Mouse (Mus musculus) induced T-regulatory cell, adult 2 months (primary cell): ENCODE data around the gene Dmrtc2.
"Not testable (repeated sequence)": the region's sequence is repeated elsewhere in the genome, so short reads cannot be mapped to it uniquely, and the experiment has no call there.

ENCODE experiments used
- DNase-seq: peaks from one replicate; pipeline ENCODE4 v3.0.0-alpha.2; 2012; ENCODE audit warnings: low read depth

The Dmrtc2 gene

GRCm38 (mm10) chr7:24869532-24870165 lies at the start of gene Dmrtc2, which contains the start of gene Lypd4:
Gene Dmrtc2, plus strand, starts transcription at chr7:24870057.
Gene Lypd4, minus strand, starts transcription at chr7:24869941.
- DNase-seq = no peak

DNA sequence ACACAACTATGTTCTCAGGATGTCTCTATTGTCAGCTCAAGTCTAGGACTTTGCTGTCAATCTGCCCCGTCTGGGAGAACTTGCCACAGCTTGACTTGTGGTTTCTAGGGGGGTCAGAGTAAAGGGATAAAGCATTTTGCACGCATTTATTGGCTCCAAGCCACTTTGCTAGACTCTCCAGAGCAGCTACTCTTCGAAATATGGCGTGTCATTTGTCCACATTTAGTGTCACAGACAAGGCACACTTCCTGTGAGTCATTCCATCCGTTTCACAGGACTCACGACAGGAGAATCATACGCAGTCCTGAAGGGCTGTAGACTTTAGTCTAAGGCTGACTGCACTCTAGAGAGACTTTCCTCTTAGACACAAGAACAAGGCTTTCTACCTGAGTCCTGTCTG lies 45.4 kb upstream of the Dmrtc2 start:
- DNase-seq = peak; percentile 14

- no peak for DNase-seq
Observed at GRCm38 (mm10) chr7:24827181-24827580, 42.7 kb upstream of the Dmrtc2 start.

- DNase-seq = peak; percentile 33
Observed at GRCm38 (mm10) chr7:24838732-24839409, 31.0 kb upstream of the Dmrtc2 start.

DNA sequence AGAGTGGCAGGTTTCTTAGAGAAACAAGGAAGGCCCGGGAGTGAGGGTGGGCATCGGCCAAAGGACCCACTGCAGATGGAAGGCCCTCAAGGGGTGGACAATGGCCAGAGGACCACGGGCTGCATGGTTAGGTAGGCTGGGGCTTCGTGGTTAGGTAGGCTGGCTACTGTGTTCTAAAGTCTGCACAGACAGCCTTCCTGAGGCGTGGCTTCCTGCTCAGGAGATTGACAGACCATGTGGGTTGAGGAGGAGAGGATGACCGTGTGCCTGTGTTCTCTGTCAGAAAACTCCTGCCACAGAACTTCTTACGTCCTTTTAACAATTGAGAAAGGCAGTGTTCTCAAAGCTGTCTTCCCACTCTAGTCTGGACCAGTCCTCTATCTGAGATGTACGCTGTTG lies 30.4 kb upstream of the Dmrtc2 start:
- DNase-seq = peak; percentile 30

- DNase-seq = no peak
Observed at GRCm38 (mm10) chr7:24840331-24840730, 29.5 kb upstream of the Dmrtc2 start.

GRCm38 (mm10) chr7:24841009-24841408 lies 28.8 kb upstream of the Dmrtc2 start:
- DNase-seq = no peak

- DNase-seq = no peak
Observed at GRCm38 (mm10) chr7:24844144-24844543, 25.7 kb upstream of the Dmrtc2 start.

- no peak for DNase-seq
Observed at GRCm38 (mm10) chr7:24845181-24845580, 24.7 kb upstream of the Dmrtc2 start.

DNA sequence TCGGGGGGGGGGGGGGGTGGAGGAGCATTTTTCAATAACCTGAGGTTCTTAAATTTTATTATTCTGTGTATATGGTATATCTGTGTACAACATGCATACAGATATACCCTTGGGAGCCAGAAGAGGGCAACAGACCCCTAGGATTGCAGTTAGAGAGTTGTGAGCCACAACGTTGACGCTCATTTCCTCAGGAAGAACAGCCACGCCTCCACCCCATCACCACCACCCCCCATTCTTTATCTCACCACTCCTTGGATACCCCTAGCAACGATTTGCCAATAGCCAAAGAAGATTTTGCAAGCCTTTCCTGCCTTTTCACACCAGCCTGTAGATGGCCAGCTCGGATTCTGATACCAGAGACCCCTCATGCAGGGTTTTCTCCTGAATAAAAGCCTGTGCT lies 24.1 kb upstream of the Dmrtc2 start:
- peak; percentile 68 for DNase-seq

DNA sequence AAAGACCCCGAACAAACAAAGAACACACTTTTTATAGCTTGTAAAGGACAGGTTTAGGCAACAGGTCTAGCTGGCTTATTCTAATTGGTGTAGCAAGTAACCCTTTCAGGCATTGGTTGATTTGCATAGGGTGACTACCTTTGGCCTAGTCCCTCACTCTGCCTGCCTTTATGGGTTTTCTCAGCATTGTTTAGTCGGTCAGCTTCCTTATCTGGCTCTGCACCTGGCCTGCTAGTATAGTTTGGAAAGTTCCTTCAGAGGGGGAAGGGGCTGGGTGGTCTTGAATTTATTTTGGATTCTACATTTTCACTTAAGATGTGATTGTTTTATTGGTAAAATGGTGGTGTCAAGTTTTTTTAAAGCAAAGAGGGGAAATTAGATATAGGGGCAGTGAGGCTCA lies 23.3 kb upstream of the Dmrtc2 start:
- DNase-seq = not testable (repeated sequence)

- no peak for DNase-seq
Observed at GRCm38 (mm10) chr7:24850162-24850561, 19.7 kb upstream of the Dmrtc2 start.

- no peak for DNase-seq
Observed at GRCm38 (mm10) chr7:24850899-24851303, 19.0 kb upstream of the Dmrtc2 start.

DNA sequence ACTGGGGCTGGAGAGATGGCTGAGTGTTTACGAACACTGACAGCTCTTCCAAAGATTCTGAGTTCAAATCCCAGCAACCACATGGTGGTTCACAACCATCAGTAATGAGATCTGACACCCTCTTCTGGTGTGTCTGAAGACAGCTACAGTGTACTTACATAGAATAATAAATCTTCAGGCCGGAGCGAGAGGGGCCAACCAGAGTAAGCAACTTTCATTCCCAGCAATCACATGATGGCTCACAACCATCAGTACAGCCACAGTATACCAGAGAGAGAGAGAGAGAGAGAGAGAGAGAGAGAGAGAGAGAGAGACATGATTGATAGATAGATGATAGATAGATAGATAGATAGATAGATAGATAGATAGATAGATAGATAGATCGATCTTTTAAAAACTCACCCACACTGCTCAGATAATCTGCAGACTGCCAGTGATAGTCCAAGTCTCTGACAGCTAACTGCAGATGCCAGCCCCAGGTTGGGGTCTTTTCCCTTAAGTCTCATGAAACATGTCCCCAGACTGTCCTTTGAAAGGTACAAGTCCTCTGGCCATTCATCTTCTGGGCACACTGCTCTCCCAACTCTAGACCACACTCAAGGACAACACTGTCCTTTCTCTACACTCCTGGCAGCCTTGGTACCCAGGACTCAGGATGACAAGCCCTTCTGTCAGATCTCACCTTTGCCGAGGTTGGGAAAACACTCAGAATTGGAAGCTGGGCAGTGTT lies 18.1 kb upstream of the Dmrtc2 start:
- DNase-seq = no peak

- no peak for DNase-seq
Observed at GRCm38 (mm10) chr7:24852557-24853232, 17.2 kb upstream of the Dmrtc2 start.

- no peak for DNase-seq
Observed at GRCm38 (mm10) chr7:24853233-24853563, 16.7 kb upstream of the Dmrtc2 start.

DNA sequence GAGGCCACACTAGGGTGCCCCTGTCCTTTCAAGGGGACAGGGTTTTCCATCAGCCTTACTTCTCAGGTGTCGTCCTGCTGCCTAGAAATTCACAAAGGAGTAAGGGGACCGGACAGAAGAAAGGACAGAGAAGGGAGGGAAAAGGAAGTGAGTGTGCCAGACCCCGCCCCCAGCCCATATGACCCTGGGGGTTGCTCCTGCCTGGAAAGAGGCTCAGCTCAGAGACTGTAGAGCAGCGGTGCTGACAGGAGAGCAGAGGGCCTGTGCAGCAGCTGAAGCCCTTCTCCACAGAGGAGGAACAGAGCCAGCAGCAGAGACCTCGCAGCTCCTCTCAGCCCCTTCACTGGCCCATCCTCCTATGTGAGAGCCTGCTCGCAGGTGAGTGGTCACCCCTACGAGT lies 16.2 kb upstream of the Dmrtc2 start:
- no peak for DNase-seq

DNA sequence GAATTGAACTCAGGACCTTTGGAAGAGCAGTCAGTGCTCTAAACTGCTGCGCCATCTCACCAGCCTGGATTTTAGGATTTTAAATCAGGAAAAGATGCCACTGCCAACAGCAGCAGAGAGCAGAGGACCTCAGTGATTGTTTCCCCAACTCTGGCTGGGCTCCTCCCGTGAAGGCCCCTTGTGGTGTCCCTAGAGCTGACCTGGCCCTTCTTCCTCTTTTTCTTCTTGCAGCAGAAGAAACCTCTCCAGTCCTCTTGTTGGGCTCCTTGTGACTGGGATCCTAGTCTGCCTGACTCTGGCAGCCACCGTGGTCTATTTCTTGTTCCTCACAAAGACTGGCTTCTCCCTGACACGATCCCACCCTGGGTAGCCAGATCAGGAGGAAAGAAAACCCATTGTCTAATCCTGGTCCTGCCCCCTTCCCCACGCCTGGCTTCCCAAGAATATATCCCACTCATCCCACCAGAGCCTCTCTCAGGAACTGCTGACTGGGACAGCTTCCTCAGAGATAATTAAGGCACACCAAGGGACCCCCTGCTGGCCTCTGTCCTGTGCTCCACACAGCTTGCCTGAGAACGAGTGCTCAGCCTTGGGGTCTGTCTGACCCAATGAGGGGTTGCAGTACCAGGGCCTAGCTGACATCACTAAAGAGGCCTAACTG lies 13.3 kb upstream of the Dmrtc2 start:
- no peak for DNase-seq

DNA sequence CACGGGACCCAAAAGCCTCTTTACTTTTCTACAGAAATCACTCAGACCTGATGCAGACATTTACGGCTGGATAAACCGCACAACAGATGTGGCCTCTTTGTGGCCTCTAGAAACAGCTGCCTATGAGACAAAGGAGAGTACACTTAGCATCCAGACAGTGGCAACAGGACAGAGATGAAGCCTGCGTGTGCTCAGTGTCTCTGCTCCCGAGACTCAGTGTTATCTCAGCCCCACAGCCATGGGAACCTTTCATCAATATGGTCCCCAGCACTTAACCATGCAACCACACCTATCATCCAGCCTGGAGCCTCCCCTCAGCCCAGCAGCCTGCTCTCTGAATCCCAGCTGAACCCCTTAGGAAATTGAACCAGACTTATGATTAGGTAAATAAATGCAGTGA lies 10.6 kb upstream of the Dmrtc2 start:
- DNase-seq = no peak

DNA sequence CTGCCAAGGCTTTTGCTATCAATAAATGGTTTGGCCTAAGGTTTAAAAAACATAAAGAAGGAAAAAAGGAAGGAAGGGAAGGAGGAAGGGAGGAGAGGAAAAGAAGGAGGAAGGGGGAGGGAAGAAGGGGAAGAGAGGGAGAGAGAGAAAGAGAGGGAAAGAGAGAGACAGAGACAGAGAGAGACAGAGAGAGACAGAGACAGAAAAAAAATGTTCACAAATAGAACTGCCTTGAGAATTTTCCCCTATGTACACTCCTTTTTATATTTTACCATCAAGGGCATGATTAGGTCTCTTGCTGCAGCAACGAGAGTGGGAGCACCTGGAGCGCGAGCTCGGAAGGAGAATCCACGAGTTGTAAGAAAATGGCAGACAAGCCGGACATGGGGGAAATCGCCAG lies 7.9 kb upstream of the Dmrtc2 start, which contains the start of gene Gm9844:
Gm9844 (plus strand) TSS at position 301 of the 400 bp plus-strand sequence.
- no peak for DNase-seq

DNA sequence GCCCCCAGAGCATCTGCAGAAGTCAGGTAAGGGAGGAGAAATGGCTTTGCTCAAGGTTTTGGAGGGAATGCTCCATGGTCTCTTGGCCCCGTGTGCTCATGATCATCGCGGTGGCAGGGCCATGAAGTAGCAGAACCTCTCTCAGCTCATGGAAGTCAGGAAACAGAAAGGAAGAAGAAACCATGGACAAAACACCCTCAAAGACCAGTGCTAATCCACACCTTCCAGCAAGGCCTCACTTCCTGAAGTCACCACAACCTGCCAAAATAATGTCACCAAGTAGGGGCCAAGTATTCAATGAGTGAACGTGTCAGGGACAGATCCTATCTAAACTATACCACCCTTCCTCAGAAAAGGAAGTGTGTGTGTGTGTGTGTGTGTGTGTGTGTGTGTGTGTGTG lies 7.0 kb upstream of the Dmrtc2 start:
- DNase-seq = no peak

GRCm38 (mm10) chr7:24864156-24864555 lies 5.7 kb upstream of the Dmrtc2 start:
- DNase-seq = no peak
